Mouse (Mus musculus) heart, embryonic 14.5 days (tissue): ENCODE measurements around the gene Akap10. TPM values are rescaled to one million over a fixed set of nuclear protein-coding genes. Genes with fewer than 3 reads are reported as not detected.

Experiments
- ATAC-seq: fragments of 200-750 bp; cut with Nextera tagmentation; 2 replicates; pipeline ENCODE4 v1.8.0; 2017; ENCODE audit warnings: low read depth, moderate TSS enrichment; ENCODE audit not compliant: insufficient number of reproducible peaks, insufficient read depth, low FRiP score
- H3K27ac ChIP-seq, 2 experiments: fragments of 200-500 bp in 1 of 2; fragments of 300-500 bp in 1 of 2; sonication (generic) in 1 of 2; replicated peaks in 1 of 2; 2 replicates each; pipeline ENCODE4 v1.5.1; 2012 to 2014; ENCODE audit warnings: low read depth in 2 of 2, low read length in 2 of 2, control low read depth in 1 of 2, mild to moderate bottlenecking in 1 of 2, mixed read lengths in 1 of 2; ENCODE audit not compliant: control insufficient read depth in 1 of 2, insufficient read depth in 1 of 2
- H3K27me3 ChIP-seq: fragments of 300-500 bp; sonication (generic); 2 replicates; pipeline ENCODE4 v1.6.1; 2014; ENCODE audit warnings: mild to moderate bottlenecking, low read length, control low read depth; ENCODE audit not compliant: control insufficient read depth, insufficient read depth
- H3K36me3 ChIP-seq: fragments of 300-500 bp; sonication (generic); 2 replicates; pipeline ENCODE4 v1.6.1; 2014; ENCODE audit warnings: mild to moderate bottlenecking, control low read depth, low read length, mixed read lengths; ENCODE audit not compliant: control insufficient read depth, insufficient read depth
- H3K4me1 ChIP-seq, 2 experiments: fragments of 200-500 bp in 1 of 2; fragments of 300-500 bp in 1 of 2; sonication (generic) in 1 of 2; 2 replicates each; pipeline ENCODE4 v1.6.1; 2012 to 2014; ENCODE audit warnings: low read length in 2 of 2, control low read depth in 1 of 2, mixed read lengths in 1 of 2; ENCODE audit not compliant: control insufficient read depth in 2 of 2, insufficient read depth in 2 of 2
- H3K4me2 ChIP-seq: fragments of 300-500 bp; sonication (generic); 2 replicates; pipeline ENCODE4 v1.6.1; 2014; ENCODE audit warnings: mild to moderate bottlenecking, low read length
- H3K4me3 ChIP-seq, 2 experiments: fragments of 200-500 bp in 1 of 2; fragments of 300-500 bp in 1 of 2; sonication (generic) in 1 of 2; 2 replicates each; pipeline ENCODE4 v1.5.1; 2012 to 2014; ENCODE audit warnings: low read length in 2 of 2, mild to moderate bottlenecking in 2 of 2, control low read depth in 1 of 2, low read depth in 1 of 2, moderate library complexity in 1 of 2; ENCODE audit not compliant: control insufficient read depth in 1 of 2, insufficient read depth in 1 of 2
- H3K9ac ChIP-seq: fragments of 300-500 bp; sonication (generic); 2 replicates; pipeline ENCODE4 v1.6.1; 2014; ENCODE audit warnings: mild to moderate bottlenecking, low read length
- H3K9me3 ChIP-seq: fragments of 300-500 bp; sonication (generic); 2 replicates; pipeline ENCODE4 v1.6.1; 2016; ENCODE audit warnings: low read length, control low read depth; ENCODE audit not compliant: control insufficient read depth
- WGBS: fragments of 180-500 bp; shearing (Covaris S2); extraction: QIAGEN DNeasy Blood & Tissue Kit; methylation state at CpG from one replicate; pipeline ENCODE4 v1.1.7; 2014; 5-methylcytosine and 5-hydroxymethylcytosine counted together
- polyA plus RNA-seq: library from polyadenylated mRNA; unstranded; fragments of >200 nt; fragmentation: Nextera tagmentation; extraction: Ambion mirVana; gene quantifications from 2 replicates; pipeline ENCODE4 v1.2.1, GENCODE M21; 2014

The Akap10 gene
- polyA plus RNA-seq, 1 experiment from 2014 or later, result 18.7 TPM

- Histone ChIP-seq H3K27ac (no peak overlapping the region), H3K4me2 (no peak overlapping the region), H3K36me3 (peaks cover 80% of the 10 kb centered on the region), H3K4me3 (no peak overlapping the region), H3K27me3 (no peaks in the 10 kb centered on the region), H3K4me1 (no peaks in the 10 kb centered on the region), H3K9ac (no peak overlapping the region), H3K9me3 (no peaks in the 10 kb centered on the region)
- 94% methylated on average over 5 of the region's 5 CpGs for WGBS
- no peak for ATAC-seq
These were observed 58.2 kb downstream of the Akap10 start for GRCm38 (mm10) chr11:61871881-61872280.

GRCm38 (mm10) chr11:61866856-61867255 is 63.2 kb downstream of the Akap10 start:
- Histone ChIP-seq H3K4me3 (no peak overlapping the region), H3K36me3 (peaks cover 41% of the 10 kb centered on the region), H3K4me1 (no peaks in the 10 kb centered on the region), H3K4me2 (no peak overlapping the region), H3K9me3 (no peaks in the 10 kb centered on the region), H3K27ac (no peak overlapping the region), H3K27me3 (no peaks in the 10 kb centered on the region), H3K9ac (no peak overlapping the region)
- no peak for ATAC-seq

- Histone ChIP-seq H3K27ac (no peak overlapping the region), H3K27me3 (no peaks in the 10 kb centered on the region), H3K9ac (no peak overlapping the region), H3K9me3 (no peaks in the 10 kb centered on the region), H3K36me3 (0 out of 2 replicates have a peak, but pooled peaks cover 6% of the 10 kb centered on the region), H3K4me1 (no peaks in the 10 kb centered on the region), H3K4me2 (no peak overlapping the region), H3K4me3 (no peak overlapping the region)
- ATAC-seq, result no peak
- WGBS, result 67% methylated on average over 6 of the region's 6 CpGs
These were observed 68.1 kb downstream of the Akap10 start for GRCm38 (mm10) chr11:61861781-61862547.

- no peak overlapping the region for H3K9ac ChIP-seq
- no peaks in the 10 kb centered on the region; a peak in 1 of 4 replicates for H3K4me1 ChIP-seq
- H3K4me3 ChIP-seq, result no peak overlapping the region
- no peaks in the 10 kb centered on the region for H3K27me3 ChIP-seq
- no peaks in the 10 kb centered on the region for H3K36me3 ChIP-seq
- ATAC-seq, result no peak
- 59% methylated on average over 1 of the region's 1 CpGs for WGBS
- no peak overlapping the region for H3K27ac ChIP-seq
- H3K9me3 ChIP-seq, result no peaks in the 10 kb centered on the region
- H3K4me2 ChIP-seq, result no peak overlapping the region
These were observed 70.7 kb downstream of the Akap10 start for GRCm38 (mm10) chr11:61859316-61859715.

DNA sequence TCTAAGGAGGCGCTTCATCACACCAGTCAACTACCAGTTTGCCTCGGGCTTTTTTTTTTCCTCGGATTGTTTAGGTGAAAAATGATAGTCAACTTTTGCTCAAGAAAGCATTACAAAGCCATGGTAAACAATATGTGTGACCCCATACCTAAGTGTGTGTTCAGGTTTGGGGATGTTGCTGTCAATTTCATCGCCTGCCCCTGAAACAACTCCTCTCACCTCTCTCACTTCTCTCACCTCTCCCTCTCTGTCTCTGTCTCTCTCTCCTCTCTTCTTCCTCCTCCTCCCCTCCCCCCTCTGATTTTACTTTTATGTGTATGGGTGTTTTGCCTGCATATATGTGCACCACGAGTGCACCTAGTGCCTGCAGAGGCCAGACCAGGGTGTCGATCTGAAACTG is 74.5 kb downstream of the Akap10 start:
- no peak for ATAC-seq
- peak overlapping the region in 1 of 2 experiments; percentile 91; a peak in 1 of 4 replicates for H3K27ac ChIP-seq
- peaks cover 13% of the 10 kb centered on the region for H3K36me3 ChIP-seq
- H3K4me1 ChIP-seq, result peaks cover 0 to 6% of the 10 kb centered on the region in 2 experiments; a peak in 2 of 4 replicates
- H3K27me3 ChIP-seq, result no peaks in the 10 kb centered on the region
- 41% methylated on average over 6 of the region's 6 CpGs for WGBS
- peak overlapping the region; percentile 87 for H3K4me2 ChIP-seq
- H3K4me3 ChIP-seq, result peak overlapping the region; percentile 76 to 97
- H3K9ac ChIP-seq, result peak overlapping the region; percentile 96
- no peaks in the 10 kb centered on the region for H3K9me3 ChIP-seq

DNA sequence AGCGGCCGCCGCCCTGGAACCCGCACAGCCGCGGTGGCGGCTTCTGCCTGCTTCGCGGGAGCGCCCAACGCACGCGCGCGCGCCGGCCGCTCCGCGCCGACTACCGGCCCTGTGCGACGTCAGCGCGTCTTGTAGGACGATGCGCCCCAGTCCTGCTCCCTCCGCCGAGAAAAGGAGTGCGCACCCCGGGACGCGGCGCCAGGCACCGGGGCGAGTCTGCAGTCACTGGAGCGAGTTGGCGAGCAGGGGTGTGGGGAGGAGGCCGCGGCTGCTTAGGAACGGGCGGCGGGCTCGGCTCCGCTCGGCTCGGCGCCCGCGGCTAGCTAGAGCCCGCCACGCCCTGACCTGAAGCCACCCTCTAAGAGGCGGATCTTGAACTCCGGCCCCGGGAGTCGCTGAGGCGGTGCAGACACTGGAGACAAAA is 75.1 kb downstream of the Akap10 start, which contains the start of gene Ulk2:
Gene Ulk2 (minus strand): TSS at position 86 of the 424 bp plus-strand sequence.
- Histone ChIP-seq H3K4me1 (peaks cover 0 to 6% of the 10 kb centered on the region in 2 experiments; a peak in 2 of 4 replicates), H3K4me2 (peak within 1 kb of the TSS; percentile 87), H3K36me3 (peaks cover 17% of the 10 kb centered on the region), H3K9me3 (no peaks in the 10 kb centered on the region), H3K4me3 (peak within 1 kb of the TSS; percentile 76 to 97), H3K27me3 (no peaks in the 10 kb centered on the region), H3K27ac (peak within 1 kb of the TSS; percentile 57 to 91), H3K9ac (peak within 1 kb of the TSS; percentile 96)
- ATAC-seq, result peak; percentile 84
- WGBS, result under 1% methylated on average over 52 of the region's 58 CpGs

DNA sequence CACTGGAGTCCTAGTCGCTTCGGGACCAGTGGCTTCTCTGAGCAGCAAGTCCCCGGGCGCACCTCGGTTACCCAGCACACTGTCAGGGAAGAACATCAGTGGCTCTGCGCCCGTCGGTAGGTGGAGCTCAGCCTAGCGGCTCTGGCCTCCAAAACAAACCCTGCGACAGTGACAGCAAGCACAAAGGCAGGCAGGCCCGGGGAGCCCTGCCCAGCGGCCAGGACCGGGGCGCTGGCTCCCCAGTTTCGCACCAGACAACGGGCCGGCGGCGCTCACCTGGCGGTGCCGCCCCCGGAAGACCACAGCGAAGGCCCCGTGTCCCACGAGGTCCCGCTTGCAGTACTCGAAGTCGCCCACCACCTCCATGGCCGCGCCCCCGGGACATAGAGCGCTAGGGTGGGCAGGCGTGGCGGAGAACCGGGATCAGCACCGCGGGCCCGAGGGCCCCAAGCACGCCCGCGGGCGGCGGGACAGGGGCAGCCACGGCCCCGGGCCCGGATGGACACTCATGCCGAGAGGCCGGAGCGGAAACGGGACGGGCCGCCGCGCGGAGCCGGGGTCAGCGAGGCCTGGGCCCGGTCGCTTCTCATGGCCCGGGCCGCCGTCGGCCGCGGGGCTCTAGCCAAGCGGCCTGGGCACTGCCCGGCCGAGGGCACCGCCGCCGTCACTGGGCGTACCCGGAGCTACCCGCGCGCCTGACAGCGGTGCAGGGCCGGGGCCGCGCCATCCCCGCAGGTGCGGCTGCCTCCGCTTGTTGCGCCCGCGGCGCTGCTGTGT is 75.7 kb downstream of the Akap10 start:
- Histone ChIP-seq H3K27me3 (no peaks in the 10 kb centered on the region), H3K4me2 (peak overlapping the region; percentile 87), H3K9me3 (no peaks in the 10 kb centered on the region), H3K4me1 (peaks cover 0 to 6% of the 10 kb centered on the region in 2 experiments; a peak in 2 of 4 replicates), H3K36me3 (peaks cover 17% of the 10 kb centered on the region), H3K4me3 (peak overlapping the region; percentile 76 to 97), H3K9ac (peak overlapping the region; percentile 96), H3K27ac (peak overlapping the region; percentile 51 to 91)
- WGBS, result 0% methylated on average over 79 of the region's 87 CpGs
- peak; percentile 81 for ATAC-seq
